Mouse (Mus musculus): ENCODE data around the gene Kcnq2.

DNA sequence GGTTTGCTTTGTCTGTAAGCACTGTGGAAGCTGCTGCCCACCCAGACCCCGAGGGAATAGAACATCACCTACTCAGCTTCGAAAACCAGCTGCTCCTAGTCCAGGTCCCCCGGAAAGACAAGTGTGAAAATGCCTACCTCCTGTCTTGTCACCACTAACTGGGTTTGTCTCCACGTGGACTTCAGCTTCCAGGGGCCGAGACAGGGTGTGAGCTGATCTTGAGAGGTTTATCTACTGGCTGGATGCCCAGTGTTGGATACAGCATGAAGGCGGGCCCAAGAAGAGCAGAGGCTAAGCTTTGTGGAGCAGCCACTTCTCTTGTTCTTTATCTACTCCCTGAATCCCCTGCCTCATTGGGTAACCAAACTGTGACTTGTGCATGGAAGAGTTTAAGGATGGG lies 101.8 kb downstream of the Kcnq2 start:
- TF ChIP-seq POLR2A (IDR thresholded peaks at IDR 0.05; ENCODE audit: insufficient read length, low read depth) (no peak), MYOG (IDR thresholded peaks at IDR 0.05; ENCODE audit: control insufficient read depth in 1 of 3, insufficient read depth in 1 of 3, insufficient read length in 2 of 3, low read depth in 2 of 3) (no peak), TCF12 (IDR thresholded peaks at IDR 0.05; ENCODE audit: insufficient read depth, poor library complexity, severe bottlenecking) (no peak), MAX (IDR thresholded peaks at IDR 0.05; ENCODE audit: low read depth) (no peak), E2F4 (IDR thresholded peaks at IDR 0.05; ENCODE audit: insufficient read depth) (no peak), USF1 (IDR thresholded peaks at IDR 0.05; ENCODE audit: low read depth) (no peak)
